Mouse (Mus musculus): Measurements from ENCODE around the gene Hivep2. TPM values are rescaled to one million over a fixed set of nuclear protein-coding genes. Genes with fewer than 3 reads are reported as not detected.

Gene Hivep2
- total RNA-seq, 1 experiment from 2014 or later = 19.2 TPM

DNA sequence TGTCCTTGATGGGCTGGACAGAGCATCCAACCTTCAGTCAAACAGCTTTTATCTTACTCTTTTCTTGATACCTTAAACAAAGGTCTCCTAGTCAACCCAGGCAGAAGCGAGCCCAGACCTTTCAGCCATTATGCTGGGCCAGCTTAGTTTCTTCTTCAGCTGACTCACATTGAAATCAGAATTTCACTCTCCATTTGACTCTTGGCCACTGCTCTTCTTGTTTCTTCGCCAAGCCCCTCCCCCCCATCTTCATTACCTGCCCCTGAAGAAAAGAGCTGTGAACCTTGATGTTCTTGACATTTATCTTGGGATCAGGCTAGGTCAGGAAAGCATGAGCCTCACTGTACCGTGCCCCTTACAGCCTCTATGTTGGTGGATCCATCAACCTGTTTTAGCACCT, 135.0 kb downstream of the Hivep2 start:
- ATAC-seq (replicated peaks; ENCODE audit: insufficient number of reproducible peaks, low FRiP score, low TSS enrichment, poor library complexity, severe bottlenecking) = no peak

DNA sequence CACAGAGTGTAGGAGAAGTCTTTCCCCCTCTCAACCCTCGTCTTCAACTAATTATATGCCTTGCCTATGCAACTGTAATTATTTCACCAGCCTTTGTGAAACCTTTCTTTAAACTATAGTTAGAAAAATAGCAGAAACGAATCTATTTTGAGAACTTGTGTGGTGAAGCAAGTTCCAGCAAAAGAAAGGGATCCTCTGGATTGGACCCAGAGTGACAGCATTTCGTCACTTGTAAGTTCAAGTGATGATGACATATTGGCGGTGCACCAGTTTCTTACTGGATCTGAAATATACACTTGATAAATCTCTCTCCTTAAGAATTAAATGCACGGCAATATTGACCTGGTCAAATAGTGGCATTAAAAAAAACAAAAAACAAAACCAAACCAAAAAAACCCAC, 136.1 kb downstream of the Hivep2 start:
- peak; percentile 65 for ATAC-seq (replicated peaks; ENCODE audit: insufficient number of reproducible peaks, low FRiP score, low TSS enrichment, poor library complexity, severe bottlenecking)

DNA sequence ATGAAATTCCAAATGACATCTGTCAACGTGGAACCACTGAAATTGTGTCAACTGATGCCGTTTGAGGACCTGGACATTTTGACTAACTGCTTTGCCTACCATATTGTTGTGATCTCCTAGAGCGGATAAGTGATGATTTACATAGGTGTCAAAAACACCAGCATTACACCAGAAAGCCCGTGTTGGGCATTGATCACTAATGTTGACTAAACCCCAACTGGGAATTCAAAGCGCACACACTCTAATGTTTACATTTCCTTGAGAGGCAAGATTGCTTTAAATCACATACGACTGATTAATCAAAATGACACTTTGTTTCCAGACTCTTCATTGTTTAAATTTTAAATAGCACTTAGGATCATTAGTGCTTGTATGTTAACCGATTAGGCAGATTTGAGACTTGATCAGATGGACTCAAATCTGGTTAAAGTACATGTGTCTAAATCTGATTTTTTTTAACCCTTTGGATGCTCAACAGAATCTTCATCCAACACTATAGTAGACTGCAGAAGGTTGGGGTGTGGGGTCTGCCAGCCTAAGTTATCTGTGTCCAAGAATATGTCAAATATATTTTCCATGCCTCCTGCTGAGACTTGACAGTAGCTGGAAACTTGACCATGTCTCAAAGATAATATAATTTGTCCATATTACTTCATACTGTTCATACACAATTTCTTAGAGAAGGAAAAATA, 142.3 kb downstream of the Hivep2 start:
- no peak for ATAC-seq (replicated peaks; ENCODE audit: insufficient number of reproducible peaks, low FRiP score, low TSS enrichment, poor library complexity, severe bottlenecking)

DNA sequence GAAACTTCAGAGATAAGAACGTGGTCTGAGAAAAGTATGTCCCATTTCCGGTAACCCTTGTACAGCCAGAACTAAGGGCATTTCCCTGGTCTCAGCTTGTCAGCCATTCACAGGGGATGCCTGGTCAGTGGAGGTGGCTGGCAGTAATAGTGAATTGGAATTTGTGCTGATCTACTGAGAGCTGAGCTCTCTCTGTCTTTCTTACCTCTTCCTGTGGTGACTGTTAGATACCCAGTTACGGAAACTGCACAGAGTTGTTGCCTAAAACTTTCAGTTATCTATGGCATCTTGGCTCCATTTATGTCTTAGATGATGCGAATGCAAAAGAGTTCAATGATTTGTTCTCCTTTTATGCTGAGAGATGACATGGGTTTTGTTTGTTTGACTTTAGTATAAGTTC, 150.0 kb downstream of the Hivep2 start:
- ATAC-seq (replicated peaks; ENCODE audit: insufficient number of reproducible peaks, low FRiP score, low TSS enrichment, poor library complexity, severe bottlenecking) = no peak

DNA sequence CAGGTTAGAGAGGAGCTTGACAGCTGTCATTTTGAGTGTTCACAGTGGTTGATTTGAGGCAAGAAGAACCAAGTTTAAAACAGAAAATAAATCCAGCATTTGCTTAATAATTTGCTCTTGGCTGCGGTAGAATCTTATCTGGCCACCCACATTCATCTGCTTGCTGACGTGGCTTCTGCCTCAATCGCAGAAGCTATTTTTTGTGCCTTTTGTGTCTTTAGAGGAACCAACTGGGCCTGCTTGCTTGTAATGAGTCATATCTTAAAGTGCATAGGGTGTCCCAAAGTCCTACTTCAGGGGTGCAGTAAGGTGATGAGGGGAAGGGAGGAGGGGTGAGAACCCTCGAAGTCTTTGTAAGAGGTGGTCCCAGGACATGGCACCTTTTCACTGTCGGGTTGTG, 151.1 kb downstream of the Hivep2 start:
- ATAC-seq (replicated peaks; ENCODE audit: insufficient number of reproducible peaks, low FRiP score, low TSS enrichment, poor library complexity, severe bottlenecking) = no peak

DNA sequence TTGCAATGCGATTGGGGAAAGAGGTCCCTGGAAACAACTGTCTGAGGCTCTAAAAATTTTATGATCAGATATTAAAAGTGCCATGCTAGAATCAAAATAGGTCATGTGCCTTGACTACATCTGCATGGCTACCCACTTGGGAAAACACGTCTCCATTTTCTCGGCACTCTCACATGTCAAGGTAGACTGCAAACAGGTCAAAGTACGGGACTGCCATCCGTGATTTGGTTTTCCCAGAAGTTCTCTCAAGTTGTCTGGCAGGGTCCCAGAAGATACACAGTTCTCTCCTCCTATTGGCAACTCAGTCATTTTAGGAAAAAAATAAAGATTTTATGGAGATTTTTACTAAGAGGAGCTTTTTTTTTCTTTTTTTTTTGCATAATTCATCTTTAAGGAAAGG, 153.3 kb downstream of the Hivep2 start:
- ATAC-seq (replicated peaks; ENCODE audit: insufficient number of reproducible peaks, low FRiP score, low TSS enrichment, poor library complexity, severe bottlenecking) = no peak

DNA sequence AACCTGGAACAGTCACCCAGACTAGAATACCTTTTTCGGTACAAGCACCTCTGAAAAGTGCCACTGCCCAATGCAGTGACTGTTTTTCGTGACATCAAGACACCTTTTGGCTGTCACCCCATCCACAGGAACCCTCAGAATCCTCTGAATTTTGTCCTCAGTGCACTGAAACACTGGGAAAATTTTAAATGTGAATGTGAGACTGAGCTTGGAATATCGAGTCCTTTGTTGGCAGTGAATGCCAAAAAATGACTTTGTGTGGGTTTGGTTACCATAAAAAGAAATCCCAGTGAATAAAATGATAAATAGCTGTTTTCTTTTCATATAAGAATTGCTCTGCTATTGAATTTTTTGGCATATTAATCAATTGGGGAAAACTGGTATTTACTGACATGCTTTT, 154.6 kb downstream of the Hivep2 start:
- ATAC-seq (replicated peaks; ENCODE audit: insufficient number of reproducible peaks, low FRiP score, low TSS enrichment, poor library complexity, severe bottlenecking) = no peak

DNA sequence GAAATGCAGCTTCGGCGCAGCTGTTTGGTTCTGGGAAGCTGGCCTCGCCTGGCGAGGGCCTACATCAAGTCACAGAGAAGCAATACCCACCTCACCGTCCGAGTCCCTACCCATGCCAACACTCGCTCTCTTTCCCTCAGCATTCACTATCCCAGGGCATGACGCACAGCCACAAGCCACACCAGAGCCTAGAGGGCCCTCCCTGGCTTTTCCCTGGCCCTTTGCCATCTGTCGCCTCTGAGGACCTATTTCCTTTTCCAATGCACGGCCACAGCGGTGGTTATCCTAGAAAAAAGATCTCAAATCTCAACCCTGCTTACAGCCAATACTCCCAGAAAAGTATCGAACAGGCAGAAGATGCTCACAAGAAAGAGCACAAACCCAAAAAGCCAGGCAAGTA, 162.0 kb downstream of the Hivep2 start:
- ATAC-seq (replicated peaks; ENCODE audit: insufficient number of reproducible peaks, low FRiP score, low TSS enrichment, poor library complexity, severe bottlenecking) = no peak

DNA sequence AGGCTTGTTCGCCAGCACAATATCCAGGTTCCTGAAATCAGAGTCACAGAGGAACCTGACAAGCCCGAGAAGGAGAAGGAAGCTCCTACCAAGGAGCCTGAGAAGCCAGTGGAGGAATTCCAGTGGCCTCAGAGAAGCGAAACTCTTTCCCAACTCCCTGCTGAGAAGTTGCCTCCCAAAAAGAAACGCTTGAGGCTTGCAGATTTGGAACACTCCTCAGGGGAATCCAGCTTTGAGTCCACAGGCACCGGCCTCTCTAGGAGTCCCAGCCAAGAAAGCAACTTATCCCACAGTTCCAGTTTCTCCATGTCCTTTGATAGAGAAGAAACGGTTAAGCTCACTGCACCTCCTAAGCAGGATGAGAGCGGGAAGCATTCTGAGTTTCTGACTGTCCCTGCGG, 164.4 kb downstream of the Hivep2 start:
- ATAC-seq (replicated peaks; ENCODE audit: insufficient number of reproducible peaks, low FRiP score, low TSS enrichment, poor library complexity, severe bottlenecking) = no peak

DNA sequence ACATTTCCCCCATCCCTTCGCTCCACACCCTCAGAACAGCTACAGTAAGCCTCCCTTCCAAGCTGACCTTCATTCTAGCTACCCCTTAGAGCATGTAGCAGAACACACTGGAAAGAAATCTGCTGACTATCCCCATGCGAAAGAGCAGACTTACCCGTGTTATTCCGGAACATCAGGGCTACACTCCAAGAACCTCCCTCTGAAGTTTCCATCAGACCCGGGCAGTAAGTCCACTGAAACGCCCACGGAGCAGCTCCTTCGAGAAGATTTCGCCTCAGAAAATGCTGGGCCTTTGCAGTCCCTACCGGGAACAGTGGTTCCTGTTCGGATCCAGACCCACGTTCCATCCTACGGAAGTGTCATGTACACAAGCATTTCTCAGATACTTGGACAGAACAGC, 165.4 kb downstream of the Hivep2 start:
- ATAC-seq (replicated peaks; ENCODE audit: insufficient number of reproducible peaks, low FRiP score, low TSS enrichment, poor library complexity, severe bottlenecking) = no peak

DNA sequence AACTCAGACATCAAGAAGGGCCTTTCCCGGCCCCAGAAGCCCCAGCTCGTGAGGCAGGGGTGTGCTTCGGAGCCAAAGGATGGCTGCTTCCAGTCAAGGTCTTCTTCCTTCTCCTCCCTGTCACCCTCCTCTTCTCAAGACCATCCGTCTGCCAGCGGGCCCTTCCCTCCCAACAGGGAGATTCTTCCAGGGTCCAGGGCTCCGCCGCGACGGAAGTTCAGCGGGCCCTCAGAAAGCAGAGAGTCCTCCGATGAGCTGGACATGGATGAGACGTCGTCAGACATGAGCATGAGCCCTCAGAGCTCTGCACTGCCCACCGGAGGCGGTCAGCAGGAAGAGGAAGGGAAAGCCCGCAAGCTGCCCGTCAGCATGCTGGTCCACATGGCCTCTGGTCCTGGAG, 166.2 kb downstream of the Hivep2 start:
- no peak for ATAC-seq (replicated peaks; ENCODE audit: insufficient number of reproducible peaks, low FRiP score, low TSS enrichment, poor library complexity, severe bottlenecking)

DNA sequence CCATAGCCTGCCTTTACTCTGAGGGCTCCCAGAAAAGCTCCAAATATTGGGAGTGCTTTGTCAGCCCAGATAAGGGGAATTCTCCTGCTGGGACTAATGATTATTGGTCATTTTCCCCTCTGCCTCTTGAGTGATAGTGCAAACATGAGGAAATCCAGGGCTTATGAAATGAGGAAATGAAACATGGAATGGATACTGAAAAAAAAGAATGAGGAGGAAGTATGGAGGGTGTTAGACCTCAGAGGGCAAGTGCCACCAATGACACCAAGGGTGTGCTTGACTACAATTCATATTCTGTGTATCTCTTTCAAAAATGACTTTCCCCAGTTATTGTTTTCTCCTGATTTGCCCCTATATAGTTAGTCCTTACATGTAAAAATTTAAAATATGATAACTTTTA, 167.1 kb downstream of the Hivep2 start:
- ATAC-seq (replicated peaks; ENCODE audit: insufficient number of reproducible peaks, low FRiP score, low TSS enrichment, poor library complexity, severe bottlenecking) = peak; percentile 47; the same call in 1 of the 2 replicates

DNA sequence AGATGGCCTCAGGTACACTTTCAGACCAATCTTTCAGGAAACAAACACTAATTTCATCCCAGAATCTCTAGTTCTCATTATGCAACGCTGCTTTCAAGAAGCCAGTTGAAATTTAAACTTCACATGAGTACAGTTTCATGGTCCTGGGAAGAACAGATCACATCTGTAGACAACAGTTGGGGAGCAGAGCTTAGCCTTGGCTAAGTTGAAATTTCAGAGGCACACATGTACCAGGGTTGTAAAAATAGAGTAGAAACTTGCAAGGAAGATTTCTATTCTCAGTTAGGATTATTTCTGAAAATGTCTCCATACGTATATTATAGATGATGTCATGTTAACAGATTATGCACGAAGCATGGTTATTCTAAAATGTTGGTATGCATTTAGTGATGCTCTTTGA, 172.8 kb downstream of the Hivep2 start:
- no peak for ATAC-seq (replicated peaks; ENCODE audit: insufficient number of reproducible peaks, low FRiP score, low TSS enrichment, poor library complexity, severe bottlenecking)

DNA sequence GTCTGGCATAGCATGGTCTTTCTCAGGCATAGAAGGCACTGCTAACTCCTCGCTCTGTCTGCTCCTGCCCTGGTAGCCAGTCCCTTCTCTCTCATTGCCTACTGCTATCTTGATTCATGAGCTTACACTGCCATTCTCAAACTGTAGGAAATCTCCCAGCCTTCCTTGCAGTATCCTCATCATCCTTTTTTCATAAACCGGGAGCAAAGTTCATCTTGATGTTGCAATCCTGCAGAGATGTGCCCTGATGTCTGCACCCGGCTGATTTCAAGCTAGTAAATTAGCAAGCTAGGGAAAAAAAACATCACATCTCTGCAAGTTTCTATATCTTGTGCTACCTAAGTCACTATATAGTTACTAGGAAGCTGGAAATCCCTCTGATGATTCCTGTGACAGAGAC, 179.0 kb downstream of the Hivep2 start:
- no peak for ATAC-seq (replicated peaks; ENCODE audit: insufficient number of reproducible peaks, low FRiP score, low TSS enrichment, poor library complexity, severe bottlenecking)

DNA sequence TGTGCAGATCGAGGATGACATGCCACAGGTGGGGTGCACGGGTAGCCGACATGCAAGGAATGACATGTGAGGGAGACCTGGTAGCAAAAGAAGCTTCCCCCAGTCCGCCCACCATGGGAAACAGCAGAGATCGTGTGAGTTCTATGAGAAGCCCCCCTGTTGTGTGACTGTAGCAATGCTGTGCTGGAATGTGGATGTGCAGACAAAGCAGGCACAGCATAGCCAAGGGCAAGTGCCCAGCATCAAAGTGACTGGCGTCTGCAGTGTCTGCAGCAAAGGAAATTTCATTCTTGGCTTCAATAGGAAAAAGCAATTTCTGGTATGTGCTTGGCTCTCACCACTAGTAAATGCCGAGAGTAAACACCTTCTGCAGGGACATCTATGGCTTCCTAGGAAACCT, 199.0 kb downstream of the Hivep2 start:
- no peak for ATAC-seq (replicated peaks; ENCODE audit: insufficient number of reproducible peaks, low FRiP score, low TSS enrichment, poor library complexity, severe bottlenecking)

DNA sequence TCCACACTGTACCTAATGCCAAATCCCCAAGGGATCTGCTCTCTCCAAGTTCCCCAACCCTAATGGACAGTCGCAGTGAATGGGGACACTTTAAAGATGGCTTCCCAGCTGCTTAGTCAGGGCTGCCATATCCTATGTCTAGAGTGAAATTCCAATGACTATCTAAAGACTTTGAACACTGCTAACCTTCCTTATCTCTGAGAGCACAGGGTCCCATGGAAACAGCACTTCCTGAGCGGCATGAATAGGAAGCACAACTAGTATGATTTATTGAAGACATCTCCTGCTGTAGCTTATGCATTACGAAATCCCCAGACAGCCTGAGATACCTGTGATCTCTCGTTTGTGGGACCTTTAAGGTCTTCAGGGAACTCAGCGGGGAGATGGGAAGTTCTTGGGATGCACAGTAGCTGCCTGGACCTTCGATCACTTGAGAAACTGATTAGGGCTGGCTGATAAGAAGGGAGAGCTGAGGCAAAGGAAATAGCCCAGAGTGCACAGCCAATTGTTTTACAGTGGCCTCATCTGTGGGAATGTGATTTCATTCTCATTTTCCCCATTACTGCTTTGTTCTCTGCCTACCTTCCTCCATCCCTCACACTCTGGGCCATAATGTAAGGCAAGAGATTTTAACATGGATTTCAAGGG, 202.4 kb downstream of the Hivep2 start:
- ATAC-seq (replicated peaks; ENCODE audit: insufficient number of reproducible peaks, low FRiP score, low TSS enrichment, poor library complexity, severe bottlenecking) = no peak

DNA sequence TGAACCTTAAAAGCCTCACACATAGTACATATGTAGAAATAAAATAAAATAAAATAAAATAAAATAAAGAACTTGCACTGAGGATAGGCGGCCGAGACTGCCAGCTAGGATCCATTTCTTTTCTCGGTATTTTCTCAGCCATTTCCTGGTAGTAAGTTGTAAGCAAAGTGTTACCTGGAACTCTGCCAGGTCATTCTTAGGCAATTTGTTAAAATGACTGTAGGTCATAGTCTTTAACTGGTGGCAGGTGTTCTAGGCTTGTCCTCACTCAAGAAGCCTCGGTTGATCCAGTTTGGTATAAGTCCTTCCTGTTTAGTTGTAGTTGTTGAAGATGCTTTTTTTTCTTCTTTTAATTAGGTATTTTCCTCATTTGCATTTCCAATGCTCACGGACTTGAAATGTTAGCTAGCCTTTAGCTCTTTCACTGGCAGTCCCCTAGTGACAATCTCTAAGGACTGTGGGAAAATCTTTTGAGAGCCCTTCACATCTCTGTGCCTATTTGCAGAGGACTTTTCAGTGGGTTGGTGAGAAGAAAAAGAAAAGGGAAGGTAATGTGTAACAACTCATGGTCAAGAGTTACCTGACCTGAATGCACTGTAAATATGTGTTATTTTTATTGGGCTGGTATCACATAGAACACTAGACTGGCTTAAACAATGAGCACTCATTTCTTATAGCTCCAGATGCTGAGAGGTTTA, 203.1 kb downstream of the Hivep2 start:
- no peak for ATAC-seq (replicated peaks; ENCODE audit: insufficient number of reproducible peaks, low FRiP score, low TSS enrichment, poor library complexity, severe bottlenecking)

DNA sequence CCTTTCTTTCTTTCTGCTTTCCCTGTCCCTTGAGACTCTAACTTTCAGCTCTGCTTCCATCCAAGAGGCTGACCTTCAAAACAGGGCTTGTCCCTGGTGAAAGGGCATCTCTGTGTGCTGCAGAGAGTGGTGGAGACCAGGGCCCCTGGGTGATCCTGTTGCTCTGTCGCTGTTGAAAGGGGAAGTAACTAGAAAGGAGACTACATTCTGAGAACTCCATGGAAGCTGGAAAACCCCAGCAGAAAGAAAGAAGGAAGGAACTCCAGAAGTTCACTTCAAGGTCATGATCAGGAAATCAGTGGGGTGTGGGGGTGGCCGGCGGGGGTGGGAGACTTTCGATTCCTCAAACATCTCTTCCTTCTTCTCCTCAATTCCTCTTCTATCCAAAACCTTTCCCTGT, 208.2 kb downstream of the Hivep2 start:
- ATAC-seq (replicated peaks; ENCODE audit: insufficient number of reproducible peaks, low FRiP score, low TSS enrichment, poor library complexity, severe bottlenecking) = peak; percentile 97

DNA sequence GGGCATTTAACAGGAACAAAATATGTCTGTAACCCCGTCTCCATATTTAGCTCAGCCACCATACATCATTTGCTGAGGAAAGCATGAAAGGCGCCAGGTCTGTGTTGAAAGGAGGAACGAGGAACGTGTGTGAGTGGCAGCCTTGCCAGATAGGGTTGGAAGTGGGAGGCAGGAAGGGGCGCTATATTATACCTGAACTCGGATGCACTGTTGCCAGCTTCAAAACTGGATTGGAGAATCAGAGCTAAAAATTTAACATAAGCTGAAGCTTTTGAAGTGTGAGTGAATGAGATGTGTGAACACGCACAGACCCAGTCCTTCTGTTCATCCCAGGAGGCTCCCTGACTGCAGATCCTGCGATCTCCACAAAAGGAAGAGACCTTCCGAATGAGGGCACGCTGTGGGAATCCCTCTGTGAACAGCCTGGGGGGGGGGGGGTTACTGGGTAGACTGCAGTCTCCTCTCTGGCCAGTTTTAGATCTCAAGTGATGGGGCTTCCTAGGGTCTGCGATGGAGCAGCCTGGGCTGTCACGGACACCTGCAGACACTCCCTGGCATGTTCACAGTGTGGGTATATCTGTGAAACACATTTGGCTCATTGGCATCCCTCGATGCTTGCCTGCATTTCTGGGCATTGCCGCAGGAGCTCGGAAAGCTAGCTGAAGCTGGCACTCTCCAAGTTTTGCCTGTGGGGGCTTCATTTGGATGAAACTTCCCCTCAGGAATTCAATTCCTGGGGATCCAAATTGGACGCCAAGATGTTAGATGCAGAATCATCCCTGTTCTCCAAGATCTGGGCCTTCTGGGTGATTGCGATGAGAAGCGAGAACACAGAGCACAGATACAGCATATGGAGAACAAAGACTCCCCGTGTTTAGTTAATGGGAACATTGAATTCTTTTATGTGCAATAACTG, 213.8 kb downstream of the Hivep2 start:
- ATAC-seq (replicated peaks; ENCODE audit: insufficient number of reproducible peaks, low FRiP score, low TSS enrichment, poor library complexity, severe bottlenecking) = no peak

Measured in monocyte, adult 5-6 weeks (primary cell).